Mouse (Mus musculus): Measurements from ENCODE around the gene Nphs2. TPM values are rescaled to one million over a fixed set of nuclear protein-coding genes. Genes with fewer than 3 reads are reported as not detected.

The Nphs2 gene
- total and polyA plus RNA-seq, 2 experiments from 2014 or later, result 0.04 TPM; not detected in 1

DNA sequence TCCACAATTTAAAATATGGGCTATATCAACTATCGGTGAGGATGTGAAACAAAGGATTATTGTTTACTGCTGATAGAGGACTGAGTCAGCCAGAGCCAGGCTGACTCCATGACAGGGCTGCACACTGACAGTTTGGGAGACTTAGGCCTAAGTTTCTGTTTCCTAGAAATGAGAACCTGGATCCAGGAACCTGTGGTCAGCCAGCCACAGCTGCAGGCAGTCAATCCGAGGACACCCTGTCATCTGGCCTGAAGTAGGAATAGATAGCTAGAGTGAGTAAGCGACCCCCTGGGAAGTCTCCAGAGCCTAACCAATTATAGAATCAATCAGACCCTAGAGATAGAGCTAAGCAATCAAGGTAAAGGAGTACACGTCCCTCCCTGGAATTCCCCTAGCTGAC, 33.9 kb downstream of the Nphs2 start:
- Histone ChIP-seq H3K4me3 (ENCODE audit: low read depth, low read length) (no peak overlapping the region), H3K27ac (ENCODE audit: low read depth) (no peak overlapping the region), H3K27me3 (ENCODE audit: control insufficient read depth, insufficient read depth, low read length) (no peaks in the 10 kb centered on the region), H3K9me3 (replicated peaks; ENCODE audit: control insufficient read depth, low read length) (0 out of 2 replicates have a peak, but pooled peaks cover 6% of the 10 kb centered on the region), H3K4me1 (ENCODE audit: control insufficient read depth, insufficient read depth) (no peaks in the 10 kb centered on the region), H3K4me2 (ENCODE audit: low read depth, low read length) (no peak overlapping the region), H3K9ac (replicated peaks; ENCODE audit: low read depth, low read length) (no peak overlapping the region), H3K36me3 (replicated peaks; ENCODE audit: control insufficient read depth, insufficient read depth, low read length) (no peaks in the 10 kb centered on the region)
- no peak for ATAC-seq (ENCODE audit: insufficient read depth, low read depth)
- 37% methylated on average over 4 of the region's 4 CpGs for WGBS
- TF ChIP-seq CTCF (IDR thresholded peaks at IDR 0.05; ENCODE audit: low read depth) (no peak), EP300 (IDR thresholded peaks at IDR 0.05; ENCODE audit: low read depth) (no peak)
- no peak for DNase-seq (ENCODE audit: low spot score)

GRCm38 (mm10) chr1:156345633-156346032, 35.1 kb downstream of the Nphs2 start:
- no peaks in the 10 kb centered on the region for H3K27me3 ChIP-seq (ENCODE audit: control insufficient read depth, insufficient read depth, low read length)
- H3K4me2 ChIP-seq (ENCODE audit: low read depth, low read length), result no peak overlapping the region
- DNase-seq (ENCODE audit: low spot score), result no peak
- H3K4me3 ChIP-seq (ENCODE audit: low read depth, low read length), result no peak overlapping the region
- no peak overlapping the region for H3K9ac ChIP-seq (replicated peaks; ENCODE audit: low read depth, low read length)
- 0 out of 2 replicates have a peak, but pooled peaks cover 6% of the 10 kb centered on the region for H3K9me3 ChIP-seq (replicated peaks; ENCODE audit: control insufficient read depth, low read length)
- H3K36me3 ChIP-seq (replicated peaks; ENCODE audit: control insufficient read depth, insufficient read depth, low read length), result no peaks in the 10 kb centered on the region
- TF ChIP-seq CTCF (IDR thresholded peaks at IDR 0.05; ENCODE audit: low read depth) (no peak), EP300 (IDR thresholded peaks at IDR 0.05; ENCODE audit: low read depth) (no peak)
- no peak for ATAC-seq (ENCODE audit: insufficient read depth, low read depth)
- no peaks in the 10 kb centered on the region for H3K4me1 ChIP-seq (ENCODE audit: control insufficient read depth, insufficient read depth)
- 92% methylated on average over 4 of the region's 4 CpGs for WGBS
- H3K27ac ChIP-seq (ENCODE audit: low read depth), result no peak overlapping the region

DNA sequence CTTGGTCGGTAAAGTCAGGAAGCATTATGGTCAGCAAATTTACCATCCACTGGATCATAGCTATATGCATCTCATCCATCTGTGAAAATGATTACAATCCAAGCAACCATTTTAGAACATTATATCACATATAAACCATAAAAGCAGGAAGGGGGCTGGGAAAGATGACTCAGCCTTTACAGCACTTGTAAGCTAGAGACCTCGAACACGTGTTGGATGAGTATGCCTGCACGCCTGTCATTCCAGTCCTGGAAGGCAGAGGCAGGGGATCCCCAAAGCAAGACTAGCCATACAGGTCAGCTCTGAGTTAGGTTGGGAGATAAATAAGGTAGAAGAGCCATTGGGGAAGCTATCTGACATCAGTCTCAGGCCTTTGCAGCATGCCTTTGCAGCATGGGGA, 38.5 kb downstream of the Nphs2 start:
- no peak overlapping the region for H3K4me2 ChIP-seq (ENCODE audit: low read depth, low read length)
- H3K27ac ChIP-seq (ENCODE audit: low read depth), result no peak overlapping the region
- no peaks in the 10 kb centered on the region for H3K4me1 ChIP-seq (ENCODE audit: control insufficient read depth, insufficient read depth)
- no peak overlapping the region for H3K9ac ChIP-seq (replicated peaks; ENCODE audit: low read depth, low read length)
- no peaks in the 10 kb centered on the region for H3K27me3 ChIP-seq (ENCODE audit: control insufficient read depth, insufficient read depth, low read length)
- 54% methylated on average over 4 of the region's 4 CpGs for WGBS
- H3K36me3 ChIP-seq (replicated peaks; ENCODE audit: control insufficient read depth, insufficient read depth, low read length), result no peaks in the 10 kb centered on the region
- ATAC-seq (ENCODE audit: insufficient read depth, low read depth) (no peak), DNase-seq (ENCODE audit: low spot score) (no peak)
- no peak overlapping the region for H3K4me3 ChIP-seq (ENCODE audit: low read depth, low read length)
- H3K9me3 ChIP-seq (replicated peaks; ENCODE audit: control insufficient read depth, low read length), result 0 out of 2 replicates have a peak, but pooled peaks cover 6% of the 10 kb centered on the region
- no peak for TF ChIP-seq EP300 (IDR thresholded peaks at IDR 0.05; ENCODE audit: low read depth)
- TF ChIP-seq CTCF (IDR thresholded peaks at IDR 0.05; ENCODE audit: low read depth), result no peak

DNA sequence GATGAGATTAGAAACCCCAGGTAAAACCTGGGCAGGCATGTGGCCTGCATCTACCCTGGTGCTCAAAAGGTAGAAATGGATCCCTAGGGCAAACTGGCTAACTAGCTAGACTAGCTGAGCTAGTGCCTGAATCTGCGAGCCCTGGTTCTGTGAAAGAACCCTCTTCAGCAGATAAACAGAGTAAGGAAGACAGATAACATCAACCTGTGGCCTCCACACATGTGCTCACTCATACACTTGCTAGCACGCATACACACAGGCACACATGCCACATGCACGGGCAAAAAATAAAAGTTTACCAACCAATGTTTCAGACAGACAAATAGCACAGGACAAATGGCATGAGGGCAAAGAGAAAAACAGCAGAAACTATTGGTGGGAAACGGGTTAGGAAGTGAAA, 39.9 kb downstream of the Nphs2 start:
- no peak for DNase-seq (ENCODE audit: low spot score)
- 78% methylated on average over 4 of the region's 4 CpGs for WGBS

GRCm38 (mm10) chr1:156352466-156352865, 41.9 kb downstream of the Nphs2 start:
- no peaks in the 10 kb centered on the region for H3K4me1 ChIP-seq (ENCODE audit: control insufficient read depth, insufficient read depth)
- 89% methylated on average over 2 of the region's 2 CpGs for WGBS
- H3K4me2 ChIP-seq (ENCODE audit: low read depth, low read length), result no peak overlapping the region
- no peak overlapping the region for H3K27ac ChIP-seq (ENCODE audit: low read depth)
- ATAC-seq (ENCODE audit: insufficient read depth, low read depth) (no peak), DNase-seq (ENCODE audit: low spot score) (no peak)
- H3K27me3 ChIP-seq (ENCODE audit: control insufficient read depth, insufficient read depth, low read length), result no peaks in the 10 kb centered on the region
- H3K4me3 ChIP-seq (ENCODE audit: low read depth, low read length), result no peak overlapping the region
- H3K9me3 ChIP-seq (replicated peaks; ENCODE audit: control insufficient read depth, low read length), result no peaks in the 10 kb centered on the region
- no peak overlapping the region for H3K9ac ChIP-seq (replicated peaks; ENCODE audit: low read depth, low read length)
- no peak for TF ChIP-seq CTCF (IDR thresholded peaks at IDR 0.05; ENCODE audit: low read depth)
- no peak for TF ChIP-seq EP300 (IDR thresholded peaks at IDR 0.05; ENCODE audit: low read depth)
- no peaks in the 10 kb centered on the region for H3K36me3 ChIP-seq (replicated peaks; ENCODE audit: control insufficient read depth, insufficient read depth, low read length)

More for the DNA sequence above, 39.9 kb downstream of the Nphs2 start:
- no peaks in the 10 kb centered on the region for H3K4me1 ChIP-seq (ENCODE audit: control insufficient read depth, insufficient read depth)
- H3K9ac ChIP-seq (replicated peaks; ENCODE audit: low read depth, low read length), result no peak overlapping the region
- no peak for ATAC-seq (ENCODE audit: insufficient read depth, low read depth)
- H3K27ac ChIP-seq (ENCODE audit: low read depth), result no peak overlapping the region
- H3K4me2 ChIP-seq (ENCODE audit: low read depth, low read length), result no peak overlapping the region
- H3K9me3 ChIP-seq (replicated peaks; ENCODE audit: control insufficient read depth, low read length), result 0 out of 2 replicates have a peak, but pooled peaks cover 6% of the 10 kb centered on the region
- H3K4me3 ChIP-seq (ENCODE audit: low read depth, low read length), result no peak overlapping the region
- TF ChIP-seq CTCF (IDR thresholded peaks at IDR 0.05; ENCODE audit: low read depth) (no peak), EP300 (IDR thresholded peaks at IDR 0.05; ENCODE audit: low read depth) (no peak)
- no peaks in the 10 kb centered on the region for H3K36me3 ChIP-seq (replicated peaks; ENCODE audit: control insufficient read depth, insufficient read depth, low read length)
- no peaks in the 10 kb centered on the region for H3K27me3 ChIP-seq (ENCODE audit: control insufficient read depth, insufficient read depth, low read length)

- DNase-seq (ENCODE audit: low spot score) (no peak), ATAC-seq (ENCODE audit: insufficient read depth, low read depth) (no peak)
- 0 out of 2 replicates have a peak, but pooled peaks cover 2% of the 10 kb centered on the region for H3K9me3 ChIP-seq (replicated peaks; ENCODE audit: control insufficient read depth, low read length)
- H3K9ac ChIP-seq (replicated peaks; ENCODE audit: low read depth, low read length), result no peak within 1 kb of the TSS
- H3K27ac ChIP-seq (ENCODE audit: low read depth), result no peak within 1 kb of the TSS
- H3K36me3 ChIP-seq (replicated peaks; ENCODE audit: control insufficient read depth, insufficient read depth, low read length), result no peaks in the 10 kb centered on the region
- no peak within 1 kb of the TSS for H3K4me2 ChIP-seq (ENCODE audit: low read depth, low read length)
- no peak within 1 kb of the TSS for H3K4me3 ChIP-seq (ENCODE audit: low read depth, low read length)
- TF ChIP-seq CTCF (IDR thresholded peaks at IDR 0.05; ENCODE audit: low read depth), result no peak
- TF ChIP-seq EP300 (IDR thresholded peaks at IDR 0.05; ENCODE audit: low read depth), result no peak
- no peaks in the 10 kb centered on the region for H3K27me3 ChIP-seq (ENCODE audit: control insufficient read depth, insufficient read depth, low read length)
- H3K4me1 ChIP-seq (ENCODE audit: control insufficient read depth, insufficient read depth), result no peaks in the 10 kb centered on the region
- 89% methylated on average over 8 of the region's 8 CpGs for WGBS
These were observed 55.2 kb downstream of the Nphs2 start, which contains the start of gene Gm2000 for GRCm38 (mm10) chr1:156365740-156366139. Gene Gm2000, plus strand, starts transcription at chr1:156366040.

Other genes with a start within 250 kb of the Nphs2 start
- 1.8 and 2.8 TPM in 2 replicates for gene Fam163a, start 105.7 kb upstream of the Nphs2 start, total RNA-seq (2014; rRNA removed; ENCODE audit: low replicate concordance)
- gene Fam163a, start 105.7 kb upstream of the Nphs2 start, polyA plus RNA-seq (2015; fragmentation: Nextera tagmentation; extraction: Ambion mirVana), result 1.0 and 1.6 TPM in 2 replicates
- 0.31 TPM in 1 of 2 replicates, not detected in the other for gene Tdrd5, start 7.1 kb upstream of the Nphs2 start, total RNA-seq (2014; rRNA removed; ENCODE audit: low replicate concordance)
- 0.03 TPM in 1 of 2 replicates, not detected in the other for gene Tdrd5, start 7.1 kb upstream of the Nphs2 start, polyA plus RNA-seq (2015; fragmentation: Nextera tagmentation; extraction: Ambion mirVana)
- gene Gm2000, start 55.3 kb downstream of the Nphs2 start, total RNA-seq (2014; rRNA removed; ENCODE audit: low replicate concordance), result 790 and 865 TPM in 2 replicates
- 405 and 419 TPM in 2 replicates for gene Gm2000, start 55.3 kb downstream of the Nphs2 start, polyA plus RNA-seq (2015; fragmentation: Nextera tagmentation; extraction: Ambion mirVana)
- not detected in 2 replicates for gene Axdnd1, start 110.4 kb downstream of the Nphs2 start, total RNA-seq (2014; rRNA removed; ENCODE audit: low replicate concordance)
- 0.04 TPM in 1 of 2 replicates, not detected in the other for gene Axdnd1, start 110.4 kb downstream of the Nphs2 start, polyA plus RNA-seq (2015; fragmentation: Nextera tagmentation; extraction: Ambion mirVana)
- 47.3 and 75.3 TPM in 2 replicates for gene Soat1, start 163.6 kb downstream of the Nphs2 start, total RNA-seq (2014; rRNA removed; ENCODE audit: low replicate concordance)
- 8.6 and 12.3 TPM in 2 replicates for gene Soat1, start 163.6 kb downstream of the Nphs2 start, polyA plus RNA-seq (2015; fragmentation: Nextera tagmentation; extraction: Ambion mirVana)
- gene Gm10031, start 213.3 kb downstream of the Nphs2 start, total RNA-seq (2014; rRNA removed; ENCODE audit: low replicate concordance), result 9.1 and 13.9 TPM in 2 replicates
- gene Gm10031, start 213.3 kb downstream of the Nphs2 start, polyA plus RNA-seq (2015; fragmentation: Nextera tagmentation; extraction: Ambion mirVana), result 0.33 and 0.45 TPM in 2 replicates
- 11.7 and 12.9 TPM in 2 replicates for gene Abl2, start 248.1 kb downstream of the Nphs2 start, total RNA-seq (2014; rRNA removed; ENCODE audit: low replicate concordance)
- 1.7 and 2.0 TPM in 2 replicates for gene Abl2, start 248.1 kb downstream of the Nphs2 start, polyA plus RNA-seq (2015; fragmentation: Nextera tagmentation; extraction: Ambion mirVana)